Mouse (Mus musculus) embryonic facial prominence, embryonic 11.5 days (tissue): ENCODE data around the gene Tcf7l1. TPM values are rescaled to one million over a fixed set of nuclear protein-coding genes. Genes with fewer than 3 reads are reported as not detected.

ENCODE experiments used
- ATAC-seq: fragments of 200-750 bp; cut with Nextera tagmentation; replicated peaks from 2 replicates; pipeline ENCODE4 v1.8.0; 2017; ENCODE audit warnings: low read depth; ENCODE audit not compliant: insufficient number of reproducible peaks, low FRiP score, low TSS enrichment
- DNase-seq: peaks from one replicate; pipeline ENCODE4 v3.0.0-alpha.2; 2015; ENCODE audit warnings: low spot score
- H3K27ac ChIP-seq: fragments of 300-500 bp; sonication (generic); replicated peaks from 2 replicates; pipeline ENCODE4 v1.5.1; 2014; ENCODE audit warnings: mild to moderate bottlenecking, low read depth, low read length, control low read depth
- H3K27me3 ChIP-seq: fragments of 300-500 bp; sonication (generic); 2 replicates; pipeline ENCODE4 v1.6.1; 2014; ENCODE audit warnings: mild to moderate bottlenecking, low read length, moderate library complexity, mixed read lengths; ENCODE audit not compliant: control insufficient read depth, insufficient read depth
- H3K36me3 ChIP-seq: fragments of 300-500 bp; sonication (generic); replicated peaks from 2 replicates; pipeline ENCODE4 v1.6.1; 2014; ENCODE audit warnings: low read depth, mild to moderate bottlenecking, low read length, moderate library complexity, mixed read lengths; ENCODE audit not compliant: control insufficient read depth, insufficient read depth
- H3K4me1 ChIP-seq: fragments of 300-500 bp; sonication (generic); 2 replicates; pipeline ENCODE4 v1.6.1; 2014; ENCODE audit warnings: low read length, mixed read lengths; ENCODE audit not compliant: control insufficient read depth, insufficient read depth
- H3K4me2 ChIP-seq: fragments of 300-500 bp; sonication (generic); 2 replicates; pipeline ENCODE4 v1.6.1; 2014; ENCODE audit warnings: low read depth, mild to moderate bottlenecking, control low read depth, low read length, moderate library complexity
- H3K4me3 ChIP-seq: fragments of 300-500 bp; sonication (generic); 2 replicates; pipeline ENCODE4 v1.5.1; 2014; ENCODE audit warnings: low read depth, low read length, control low read depth
- H3K9ac ChIP-seq: fragments of 300-500 bp; sonication (generic); replicated peaks from 2 replicates; pipeline ENCODE4 v1.6.1; 2014; ENCODE audit warnings: mild to moderate bottlenecking, control low read depth, low read length
- H3K9me3 ChIP-seq: fragments of 300-500 bp; sonication (generic); replicated peaks from 2 replicates; pipeline ENCODE4 v1.6.1; 2016; ENCODE audit warnings: mild to moderate bottlenecking, low read length, inconsistent platforms, mixed read lengths; ENCODE audit not compliant: control insufficient read depth
- WGBS: fragments of 180-500 bp; shearing (Covaris S2); extraction: QIAGEN DNeasy Blood & Tissue Kit; methylation state at CpG from one replicate; pipeline ENCODE4 v1.1.7; 2014; 5-methylcytosine and 5-hydroxymethylcytosine counted together
- polyA plus RNA-seq: library from polyadenylated mRNA; unstranded; fragments of >200 nt; fragmentation: Nextera tagmentation; extraction: Ambion mirVana; gene quantifications from 2 replicates; pipeline ENCODE4 v1.2.1, GENCODE M21; 2014

Gene Tcf7l1
- polyA plus RNA-seq, 1 experiment from 2014 or later = 23.6 TPM

DNA sequence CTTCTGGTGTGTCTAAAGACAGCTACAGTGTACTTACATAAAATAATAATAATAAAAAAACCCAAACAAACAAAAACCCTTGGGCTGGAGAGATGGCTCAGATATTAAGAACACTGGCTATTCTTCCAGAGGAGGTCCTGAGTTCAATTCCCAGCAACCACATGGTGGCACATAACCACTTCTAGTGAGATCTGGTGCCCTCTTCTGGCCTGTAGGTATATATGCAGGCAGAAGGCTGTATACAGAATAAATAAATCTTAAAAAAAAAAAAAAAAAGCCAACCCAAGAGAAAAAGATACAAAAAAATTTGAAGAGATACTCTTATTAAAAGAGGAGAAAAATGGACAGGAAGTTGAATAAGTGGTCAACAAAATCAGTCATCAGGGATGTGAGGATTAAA, 8.7 kb upstream of the Tcf7l1 start:
- no peaks in the 10 kb centered on the region for H3K4me1 ChIP-seq
- ATAC-seq (no peak), DNase-seq (no peak)
- no peak overlapping the region for H3K9ac ChIP-seq
- H3K9me3 ChIP-seq = no peaks in the 10 kb centered on the region
- H3K4me2 ChIP-seq = no peak overlapping the region
- H3K4me3 ChIP-seq = no peak overlapping the region
- no peak overlapping the region for H3K27ac ChIP-seq
- no peaks in the 10 kb centered on the region for H3K27me3 ChIP-seq
- no peaks in the 10 kb centered on the region for H3K36me3 ChIP-seq

DNA sequence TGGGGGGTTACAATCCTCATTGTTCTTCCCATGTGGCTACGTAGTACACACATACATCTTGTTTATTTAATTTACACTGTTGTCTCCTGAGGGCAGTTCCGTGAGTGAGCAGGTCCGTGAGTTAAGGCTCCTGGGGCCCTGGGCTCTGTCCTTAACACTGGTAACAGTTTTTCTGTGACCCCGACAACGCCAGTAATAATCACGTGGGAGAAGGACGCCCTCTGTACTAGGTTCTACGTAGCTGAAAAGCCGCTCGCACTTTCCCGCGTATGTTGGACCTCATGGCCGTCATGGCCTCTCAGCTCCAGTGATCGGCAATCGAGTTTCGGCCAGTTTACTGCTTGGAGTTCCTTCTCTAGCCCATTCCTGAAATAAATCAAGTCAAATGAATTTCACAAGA, 6.4 kb upstream of the Tcf7l1 start:
- no peak overlapping the region for H3K4me2 ChIP-seq
- H3K4me3 ChIP-seq = no peak overlapping the region
- H3K36me3 ChIP-seq = no peaks in the 10 kb centered on the region
- H3K9me3 ChIP-seq = no peaks in the 10 kb centered on the region
- WGBS = 42% methylated on average over 16 of the region's 16 CpGs
- ATAC-seq = no peak
- no peaks in the 10 kb centered on the region for H3K4me1 ChIP-seq
- no peak overlapping the region for H3K27ac ChIP-seq
- no peaks in the 10 kb centered on the region for H3K27me3 ChIP-seq
- H3K9ac ChIP-seq = no peak overlapping the region
- DNase-seq = no peak

DNA sequence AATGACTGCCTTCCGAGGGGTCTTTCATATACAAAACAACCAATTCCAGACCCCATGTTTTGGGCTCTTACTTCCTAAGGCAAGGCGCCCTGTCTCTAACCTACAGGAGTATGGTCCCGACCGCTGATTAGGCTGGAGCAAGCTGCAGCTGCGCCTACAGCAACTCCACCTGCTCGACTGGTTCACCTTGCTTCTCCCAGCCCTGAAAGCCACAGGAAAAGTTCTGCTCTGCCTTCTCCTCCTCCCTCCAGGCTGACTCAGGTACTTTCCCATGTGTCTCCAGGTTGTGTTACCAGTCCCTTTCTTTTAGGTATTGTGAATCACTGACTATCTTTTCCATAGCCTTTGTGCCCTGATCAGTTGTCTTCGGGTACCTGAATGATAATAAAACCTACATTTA, 5.8 kb upstream of the Tcf7l1 start:
- H3K27me3 ChIP-seq = no peaks in the 10 kb centered on the region
- no peaks in the 10 kb centered on the region for H3K36me3 ChIP-seq
- H3K27ac ChIP-seq = no peak overlapping the region
- no peak for DNase-seq
- no peak overlapping the region for H3K4me3 ChIP-seq
- H3K9me3 ChIP-seq = no peaks in the 10 kb centered on the region
- H3K4me2 ChIP-seq = no peak overlapping the region
- 37% methylated on average over 7 of the region's 7 CpGs for WGBS
- H3K4me1 ChIP-seq = no peaks in the 10 kb centered on the region
- no peak for ATAC-seq
- H3K9ac ChIP-seq = no peak overlapping the region

DNA sequence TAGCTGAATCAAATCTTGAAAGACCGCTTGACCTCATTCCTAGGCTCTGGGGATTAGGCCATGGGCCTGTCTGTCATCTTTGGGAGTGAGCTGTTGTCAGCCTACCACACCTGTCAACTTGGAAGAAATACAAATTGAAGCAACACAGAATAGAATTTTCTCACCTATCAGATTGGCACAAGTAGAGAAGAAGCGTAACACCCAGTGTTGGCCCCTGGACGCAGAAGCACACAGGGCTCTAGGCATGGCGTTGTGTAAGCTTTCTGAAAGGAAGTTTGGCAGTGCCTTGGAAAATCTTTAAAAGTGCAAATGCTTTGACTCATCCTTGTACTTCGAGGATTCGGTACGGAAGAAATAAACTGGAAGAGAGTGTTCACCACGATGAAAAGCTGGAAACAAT, 3.6 kb upstream of the Tcf7l1 start:
- Histone ChIP-seq H3K27ac (no peak overlapping the region), H3K27me3 (no peaks in the 10 kb centered on the region), H3K4me2 (no peak overlapping the region), H3K9ac (no peak overlapping the region), H3K36me3 (no peaks in the 10 kb centered on the region), H3K4me1 (no peaks in the 10 kb centered on the region), H3K4me3 (no peak overlapping the region), H3K9me3 (no peaks in the 10 kb centered on the region)
- no peak for DNase-seq
- ATAC-seq = no peak
- 92% methylated on average over 8 of the region's 8 CpGs for WGBS

DNA sequence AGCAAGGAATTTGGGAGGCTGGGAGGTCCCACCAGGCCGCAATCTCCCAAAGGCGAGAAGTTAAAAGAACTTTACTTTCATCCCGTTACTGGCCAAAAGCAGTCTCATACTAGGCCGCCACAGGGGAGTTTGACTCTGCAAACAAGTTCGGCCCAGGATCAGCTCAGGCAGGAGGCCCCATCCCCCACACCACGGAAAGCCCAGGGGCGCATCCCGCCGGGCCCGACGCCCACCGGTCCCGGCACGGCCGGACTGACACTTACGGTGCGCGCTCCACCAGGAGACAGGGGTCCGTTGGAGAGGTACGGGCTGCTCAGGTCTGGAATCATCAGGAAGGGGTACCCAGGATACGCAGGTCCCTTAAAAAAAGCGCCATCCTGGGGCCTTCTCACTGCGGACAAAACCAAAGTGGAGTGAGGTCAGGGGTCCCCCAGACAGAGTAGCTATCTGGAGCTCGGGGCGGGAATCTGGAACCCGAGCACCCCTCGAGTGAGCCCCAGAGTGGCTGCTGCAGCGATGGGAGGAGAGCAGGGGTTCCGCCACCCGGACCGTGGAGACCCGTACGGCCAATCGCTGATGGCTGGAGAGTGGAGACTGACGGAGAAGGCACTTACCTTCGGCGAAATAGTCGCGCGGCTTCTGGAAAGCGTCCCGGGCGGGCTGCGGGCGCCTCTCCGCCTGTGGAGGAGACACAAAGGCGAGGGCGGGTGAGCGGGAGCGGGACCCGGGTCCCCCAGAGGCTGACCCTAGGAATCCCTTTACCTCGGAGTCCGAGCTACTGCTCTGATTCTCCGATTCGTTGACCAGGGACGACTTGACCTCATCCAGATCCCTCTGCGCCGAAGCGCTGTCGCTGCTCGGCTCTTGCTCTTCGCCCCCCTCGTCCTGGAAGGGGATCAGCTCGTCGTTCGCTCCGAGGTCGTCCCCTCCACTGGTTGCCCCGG, 834 bp downstream of the Tcf7l1 start:
- Histone ChIP-seq H3K27me3 (no peaks in the 10 kb centered on the region), H3K4me1 (no peaks in the 10 kb centered on the region), H3K27ac (peak overlapping the region; percentile 90), H3K36me3 (no peaks in the 10 kb centered on the region), H3K4me2 (peak overlapping the region; percentile 46), H3K9ac (peak overlapping the region; percentile 90), H3K4me3 (peak overlapping the region; percentile 91), H3K9me3 (no peaks in the 10 kb centered on the region)
- ATAC-seq (peak; percentile 46), DNase-seq (peak; percentile 66)
- whole genome bisulfite sequencing = under 1% methylated on average over 69 of the region's 69 CpGs

DNA sequence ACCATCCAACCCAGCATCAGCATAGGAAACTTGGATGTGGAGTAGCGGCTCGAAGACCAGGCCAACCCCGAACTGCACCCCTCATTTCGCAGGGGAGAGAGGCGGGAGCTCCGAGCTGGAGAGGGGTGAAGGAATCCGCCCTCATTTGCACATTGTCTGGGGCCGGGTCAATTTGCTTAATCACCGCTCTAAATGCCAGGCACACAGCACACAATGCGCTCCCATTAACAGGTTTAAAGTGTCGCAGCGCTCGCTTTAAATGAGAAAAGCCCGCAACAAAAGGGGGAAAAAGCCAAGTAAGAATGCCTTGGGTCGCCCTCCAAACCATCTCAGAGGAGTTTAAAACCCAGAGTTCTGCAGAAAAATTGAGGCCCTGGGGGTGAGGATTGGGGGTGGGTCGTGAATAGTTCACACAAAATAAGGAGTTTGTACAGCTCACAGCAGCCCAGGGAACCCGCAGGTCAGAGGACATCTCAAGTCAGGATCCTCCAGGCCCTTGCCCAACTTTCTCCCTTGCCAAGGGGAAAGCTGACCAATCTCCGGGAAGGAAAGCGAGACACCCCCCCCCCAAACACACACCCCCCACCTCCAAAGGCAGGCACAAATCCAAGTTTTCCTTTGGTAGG, 1.6 kb downstream of the Tcf7l1 start:
- H3K9me3 ChIP-seq = no peaks in the 10 kb centered on the region
- H3K9ac ChIP-seq = peak overlapping the region; percentile 90
- no peaks in the 10 kb centered on the region for H3K4me1 ChIP-seq
- H3K4me3 ChIP-seq = peak overlapping the region; percentile 91
- DNase-seq = peak; percentile 33
- H3K4me2 ChIP-seq = peak overlapping the region; percentile 46
- 0 out of 2 replicates have a peak overlapping the region, but pooled peaks have one; percentile 90 for H3K27ac ChIP-seq
- no peak for ATAC-seq
- no peaks in the 10 kb centered on the region for H3K27me3 ChIP-seq
- WGBS = 1% methylated on average over 19 of the region's 19 CpGs
- no peaks in the 10 kb centered on the region for H3K36me3 ChIP-seq

DNA sequence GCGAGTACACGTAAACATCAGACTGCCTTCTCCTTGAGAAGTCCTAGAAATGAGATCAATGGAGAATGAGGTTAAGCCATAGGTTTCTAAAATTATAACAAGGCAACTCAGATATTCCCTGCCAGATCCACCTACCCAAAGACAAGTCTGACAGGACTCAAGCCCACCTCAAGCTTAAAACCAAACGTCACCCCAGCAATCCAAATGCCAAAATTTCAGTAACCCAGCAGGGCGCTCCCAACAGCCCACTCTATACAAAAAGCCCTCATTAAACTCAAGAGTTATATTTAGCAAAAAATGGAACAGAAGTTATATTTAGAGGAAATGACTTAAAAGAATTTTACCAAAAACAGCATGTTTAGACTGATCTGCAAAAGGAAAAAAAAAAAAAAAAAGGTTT, 5.3 kb downstream of the Tcf7l1 start:
- no peaks in the 10 kb centered on the region; the same call in 1 of the 2 replicates for H3K36me3 ChIP-seq
- H3K4me3 ChIP-seq = no peak overlapping the region
- DNase-seq (no peak), ATAC-seq (no peak)
- no peak overlapping the region for H3K4me2 ChIP-seq
- no peak overlapping the region for H3K27ac ChIP-seq
- H3K9me3 ChIP-seq = no peaks in the 10 kb centered on the region
- H3K4me1 ChIP-seq = no peaks in the 10 kb centered on the region
- WGBS = 92% methylated on average over 4 of the region's 4 CpGs
- H3K27me3 ChIP-seq = no peaks in the 10 kb centered on the region
- H3K9ac ChIP-seq = no peak overlapping the region
